Mouse (Mus musculus) ES-CJ7 (cell line): Measurements from ENCODE around the gene Ccdc88c.

Source experiments
- DNase-seq: peaks from one replicate; pipeline ENCODE4 v3.0.0; 2011; ENCODE audit warnings: low read depth, low spot score

The Ccdc88c gene

DNA sequence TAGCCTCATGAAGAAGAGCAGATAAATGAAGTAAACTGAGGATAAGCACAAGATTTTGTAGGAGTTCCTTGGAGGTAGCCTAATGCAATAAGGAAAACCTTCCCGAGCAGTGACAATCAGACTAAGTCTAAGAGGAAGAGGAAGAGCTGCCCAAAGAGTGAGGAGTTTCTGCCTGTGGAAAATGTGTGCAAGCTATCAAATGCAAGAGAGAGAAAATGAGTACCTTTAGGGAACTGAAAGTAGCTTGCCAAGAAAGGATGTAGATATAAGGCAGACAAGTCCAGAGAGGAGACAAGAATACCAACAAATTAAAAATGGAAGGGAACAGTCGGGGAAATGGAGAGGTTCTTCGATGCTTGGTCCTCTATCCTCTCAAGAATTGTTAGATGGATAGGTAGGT is 143.3 kb downstream of the Ccdc88c start:
- no peak for DNase-seq

DNA sequence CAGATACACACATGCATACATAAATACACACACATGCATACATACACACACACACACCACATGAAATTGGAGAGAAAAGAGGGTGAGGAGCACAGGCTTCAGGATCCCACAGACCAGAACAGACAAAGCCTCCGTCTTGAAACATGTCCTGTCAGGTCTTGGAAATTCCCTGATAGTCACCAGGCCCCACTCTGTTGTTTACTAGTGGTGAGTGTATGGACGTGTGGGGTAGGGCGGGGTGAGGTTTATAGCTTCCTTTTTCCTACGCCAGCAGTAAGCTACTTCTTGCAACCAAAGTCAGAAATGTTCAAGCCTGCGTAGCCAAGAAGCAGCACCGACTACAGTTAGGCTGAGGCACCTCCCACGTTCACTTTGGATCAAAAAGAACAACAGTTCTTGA is 145.7 kb downstream of the Ccdc88c start:
- DNase-seq, result no peak

GRCm38 (mm10) chr12:100878556-100878955 is 150.3 kb downstream of the Ccdc88c start:
- DNase-seq, result no peak

GRCm38 (mm10) chr12:100877936-100878335 is 150.9 kb downstream of the Ccdc88c start:
- no peak for DNase-seq

- DNase-seq, result no peak
Measured at GRCm38 (mm10) chr12:100875960-100876359, 152.9 kb downstream of the Ccdc88c start.

GRCm38 (mm10) chr12:100875553-100875952 is 153.3 kb downstream of the Ccdc88c start:
- DNase-seq, result no peak

DNA sequence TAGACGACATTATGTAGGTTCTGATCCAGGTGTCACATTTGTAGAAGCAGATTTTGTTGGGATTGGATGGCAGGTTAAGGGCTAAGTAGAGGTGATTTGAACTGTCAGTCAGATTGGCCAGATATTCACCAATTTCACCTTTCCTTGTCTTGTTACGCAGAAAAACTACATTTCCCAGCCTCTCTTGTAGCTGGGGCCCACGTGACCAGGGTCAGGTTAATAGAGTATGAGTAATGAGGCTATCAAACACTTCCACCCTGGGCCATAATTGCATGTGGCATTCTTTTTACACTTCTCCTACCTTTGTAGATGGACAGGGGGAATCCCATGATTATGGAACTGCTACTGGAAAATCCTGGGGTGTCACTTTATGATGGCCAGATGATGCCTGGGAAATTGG is 155.2 kb downstream of the Ccdc88c start:
- DNase-seq, result no peak

DNA sequence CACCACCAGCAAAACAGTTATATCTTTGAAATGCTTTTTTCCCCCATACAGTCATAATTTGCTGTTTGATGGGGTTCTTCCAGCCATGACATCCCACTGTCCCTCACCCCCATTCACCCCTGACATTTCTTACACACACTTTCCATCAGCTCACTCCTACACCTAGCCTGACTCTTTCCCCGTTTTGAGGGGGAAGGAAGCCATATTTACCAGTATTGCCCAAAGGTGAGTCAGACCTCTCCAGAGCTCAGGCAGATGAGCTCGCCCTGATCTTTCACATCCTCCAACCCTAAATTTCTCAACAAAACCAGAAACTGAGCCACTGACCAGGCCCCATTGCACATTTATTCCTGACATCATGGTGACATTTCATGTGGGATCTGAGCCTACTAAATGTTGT is 157.0 kb downstream of the Ccdc88c start:
- no peak for DNase-seq

GRCm38 (mm10) chr12:100871234-100871633 is 157.6 kb downstream of the Ccdc88c start:
- DNase-seq, result no peak

GRCm38 (mm10) chr12:100868049-100868622 is 160.7 kb downstream of the Ccdc88c start:
- DNase-seq, result no peak

DNA sequence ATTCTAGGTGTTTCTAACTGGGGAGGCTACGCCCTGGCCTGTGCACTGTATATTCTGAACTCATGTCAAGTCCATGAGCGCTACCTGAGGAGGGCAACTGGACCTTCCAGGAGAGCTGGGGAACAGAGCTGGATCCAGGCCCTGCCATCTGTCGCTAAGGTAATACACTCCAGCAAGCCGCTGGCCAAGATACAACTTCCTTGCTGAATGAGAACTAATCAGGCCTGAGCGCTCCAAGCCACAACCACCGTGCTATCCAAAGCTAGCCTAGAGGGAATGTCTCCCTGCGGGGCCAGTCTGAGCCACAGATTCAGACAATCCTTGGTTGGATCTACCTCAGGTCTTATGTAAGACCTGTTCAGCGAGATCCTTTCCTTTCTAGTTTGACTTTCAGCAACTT is 161.8 kb downstream of the Ccdc88c start:
- DNase-seq, result no peak

- DNase-seq, result no peak
Measured at GRCm38 (mm10) chr12:100865509-100866078, 163.3 kb downstream of the Ccdc88c start.

- no peak for DNase-seq
Measured at GRCm38 (mm10) chr12:100865072-100865471, 163.8 kb downstream of the Ccdc88c start.

- no peak for DNase-seq
Measured at GRCm38 (mm10) chr12:100862856-100863446, 165.9 kb downstream of the Ccdc88c start.

DNA sequence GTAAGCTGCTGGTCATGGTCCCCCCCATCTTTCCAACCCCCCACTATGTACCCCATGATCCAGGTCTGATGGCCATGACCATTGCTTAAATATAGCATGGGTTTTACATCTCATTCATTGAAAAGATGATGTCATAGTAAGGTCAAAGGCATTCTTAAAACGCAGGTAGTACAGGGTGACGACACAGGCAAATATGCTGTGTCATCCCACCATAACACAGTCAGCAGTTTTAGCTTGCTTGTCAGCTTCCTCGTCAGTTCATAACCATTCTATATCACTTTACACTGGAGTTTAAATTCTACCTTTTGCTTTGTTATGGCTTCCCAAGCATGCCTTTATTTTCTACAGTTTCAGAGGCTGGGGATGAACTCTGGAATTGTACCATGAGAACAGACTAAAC is 166.6 kb downstream of the Ccdc88c start:
- no peak for DNase-seq
